Comparison of ENCODE assay signal across 20 mouse cellular contexts in the genomic region with DNA sequence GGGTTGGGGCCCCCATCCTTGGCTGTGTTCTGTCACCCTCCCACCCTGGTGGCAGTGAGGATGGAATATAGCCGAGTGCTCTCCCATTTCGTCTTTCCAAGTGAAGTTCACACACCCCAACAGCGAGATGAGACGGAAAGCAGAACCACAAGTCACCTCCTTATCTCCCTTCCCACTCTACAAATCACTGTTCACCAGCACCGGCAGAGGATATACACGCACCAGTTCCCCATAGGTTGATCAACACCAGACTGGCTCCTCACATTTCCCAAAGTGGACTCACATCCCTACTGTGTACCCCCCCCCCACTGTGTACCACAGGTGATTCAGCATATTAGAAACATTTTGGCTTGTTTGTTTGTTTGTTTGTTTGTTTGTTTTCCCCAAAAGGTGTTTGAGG.
"Had no signal": no experiment of that assay in that cellular context is flagged by ENCODE, and none has a peak within 500 bp of the region (broad histone marks: within the 10 kb centered on the region; RNA-seq: fewer than 3 reads in every experiment).

No protein-coding gene starts in this region.

- ATAC-seq: liver, postnatal 0 days; midbrain, embryonic 16.5 days had no signal

- H3K4me1 ChIP-seq: lung, embryonic 15.5 days; neural tube, embryonic 13.5 days; stomach, embryonic 15.5 days had no signal

- H3K36me3 ChIP-seq: lung, embryonic 15.5 days; neural tube, embryonic 13.5 days; stomach, embryonic 15.5 days had no signal

- H3K9me3 ChIP-seq: lung, embryonic 15.5 days; neural tube, embryonic 13.5 days; stomach, embryonic 15.5 days had no signal

- H3K4me3 ChIP-seq: layer of hippocampus, adult 2 months; lung, embryonic 15.5 days; myocyte; neural tube, embryonic 13.5 days; stomach, embryonic 15.5 days had no signal

- DNase-seq: kidney, adult 2 months; kidney, postnatal 25 days; layer of hippocampus, adult 9-11 months; liver, postnatal 0 days; lung, postnatal 10 days; lung, postnatal 4 days; retina, postnatal 1 day; right cerebral cortex, postnatal 25 days; spleen, adult 18-20 months; thymus, postnatal 25 days had no signal

- H3K4me2 ChIP-seq: liver, embryonic 11.5 days; lung, embryonic 15.5 days; midbrain, embryonic 11.5 days; neural tube, embryonic 13.5 days; stomach, embryonic 15.5 days had no signal

- H3K27me3 ChIP-seq: lung, embryonic 15.5 days; neural tube, embryonic 13.5 days; stomach, embryonic 15.5 days had no signal

- H3K27ac ChIP-seq: kidney, postnatal 0 days; layer of hippocampus, adult 2 months; liver, embryonic 14.5 days; lung, embryonic 15.5 days; neural tube, embryonic 13.5 days; stomach, embryonic 15.5 days had no signal

- H3K9ac ChIP-seq: liver, embryonic 14.5 days; liver, postnatal 0 days; lung, embryonic 15.5 days; neural tube, embryonic 13.5 days; stomach, embryonic 15.5 days had no signal
